Comparison of ENCODE assay signal across 25 mouse cellular contexts in genomic region chr8:118569366-118569765, GRCm38 (mm10).
DNase-seq lines count a peak whose midpoint lies in the region; ATAC-seq and TF ChIP-seq lines count a peak whose summit lies in the region.
"Had no signal": no experiment of that assay in that cellular context is flagged by ENCODE, and none has a peak within 500 bp of the region (broad histone marks: within the 10 kb centered on the region; RNA-seq: fewer than 3 reads in every experiment).

No protein-coding gene starts in this region.

- TF ChIP-seq CTCF in forebrain, postnatal 0 days (IDR thresholded peaks at IDR 0.05; ENCODE audit: low read depth) = no peak

- H3K27ac ChIP-seq in forebrain, postnatal 0 days (ENCODE audit: low read depth, low read length) = no peak overlapping the region
- H3K27ac ChIP-seq in forebrain, embryonic 12.5 days = no peak overlapping the region
- H3K27ac ChIP-seq: embryonic facial prominence, embryonic 10.5 days; embryonic facial prominence, embryonic 13.5 days; forebrain, embryonic 10.5 days; gastrocnemius, adult 2 months; hindbrain, embryonic 12.5 days; hindbrain, embryonic 15.5 days had no signal

- H3K4me1 ChIP-seq in forebrain, postnatal 0 days (ENCODE audit: insufficient read depth) = no peaks in the 10 kb centered on the region
- no peaks in the 10 kb centered on the region for H3K4me1 ChIP-seq in forebrain, embryonic 12.5 days
- H3K4me1 ChIP-seq: embryonic facial prominence, embryonic 13.5 days; hindbrain, embryonic 15.5 days had no signal

- no peak for ATAC-seq in forebrain, postnatal 0 days
- no peak for ATAC-seq in forebrain, embryonic 12.5 days (ENCODE audit: low FRiP score)
- ATAC-seq: activated CD4-positive, CD25-positive, alpha-beta regulatory T cell, adult 4 months; forebrain, embryonic 14.5 days had no signal

- H3K9ac ChIP-seq in forebrain, postnatal 0 days = no peak overlapping the region
- H3K9ac ChIP-seq in forebrain, embryonic 12.5 days = no peak overlapping the region
- H3K9ac ChIP-seq: embryonic facial prominence, embryonic 13.5 days; hindbrain, embryonic 12.5 days; hindbrain, embryonic 15.5 days had no signal

- WGBS in forebrain, postnatal 0 days = 51% methylated on average over 8 of the region's 8 CpGs
- WGBS in forebrain, embryonic 12.5 days = 58% methylated on average over 8 of the region's 8 CpGs

- no peak overlapping the region for H3K4me2 ChIP-seq in forebrain, postnatal 0 days (ENCODE audit: low read depth)
- no peak overlapping the region for H3K4me2 ChIP-seq in forebrain, embryonic 12.5 days
- H3K4me2 ChIP-seq: embryonic facial prominence, embryonic 13.5 days; heart, embryonic 11.5 days; hindbrain, embryonic 12.5 days; hindbrain, embryonic 15.5 days had no signal

- H3K27me3 ChIP-seq in forebrain, postnatal 0 days (ENCODE audit: insufficient read depth, low read length) = no peaks in the 10 kb centered on the region
- H3K27me3 ChIP-seq in forebrain, embryonic 12.5 days = no peaks in the 10 kb centered on the region
- H3K27me3 ChIP-seq: embryonic facial prominence, embryonic 13.5 days; hindbrain, embryonic 12.5 days; hindbrain, embryonic 15.5 days had no signal

- H3K4me3 ChIP-seq in forebrain, postnatal 0 days (ENCODE audit: low read depth, low read length) = no peak overlapping the region
- H3K4me3 ChIP-seq in forebrain, embryonic 12.5 days (replicated peaks) = no peak overlapping the region
- H3K4me3 ChIP-seq: embryonic facial prominence, embryonic 10.5 days; embryonic facial prominence, embryonic 13.5 days; erythroblast, embryonic 14.5 days; forebrain, embryonic 10.5 days; gastrocnemius, adult 2 months; hindbrain, embryonic 12.5 days; hindbrain, embryonic 15.5 days had no signal

- peak; percentile 18 for DNase-seq in forebrain, postnatal 0 days
- DNase-seq in left cerebral cortex, postnatal 25 days (ENCODE audit: low spot score in 2 of 2) = peak; percentile 24 to 42
- DNase-seq in left cerebral cortex, postnatal 4 days = no peak
- peak; percentile 12 for DNase-seq in right cerebral cortex, postnatal 14 days
- DNase-seq in urinary bladder, postnatal 36 days (ENCODE audit: low spot score in 2 of 2) = no peak
- DNase-seq: adrenal gland, adult 8-10 months; adrenal gland, postnatal 25 days; cerebellum, adult 11-12 months; cerebellum, adult 8-10 months; cerebellum, postnatal 10 days; cerebellum, postnatal 36 days; embryo, embryonic 11 days; gastrocnemius, adult 2 months; gastrocnemius, postnatal 14 days; heart, adult 11 months had no signal

- intact Hi-C loops in left cerebral cortex, postnatal 25 days (cut with DNase I) = no loop called here
- intact Hi-C loops in left cerebral cortex, postnatal 4 days (cut with DNase I) = no loop called here

- H3K9me3 ChIP-seq in forebrain, postnatal 0 days (ENCODE audit: low read length) = no peaks in the 10 kb centered on the region
- no peaks in the 10 kb centered on the region for H3K9me3 ChIP-seq in forebrain, embryonic 12.5 days
- H3K9me3 ChIP-seq: embryonic facial prominence, embryonic 10.5 days; embryonic facial prominence, embryonic 13.5 days; forebrain, embryonic 10.5 days; hindbrain, embryonic 12.5 days; hindbrain, embryonic 15.5 days had no signal

- H3K36me3 ChIP-seq in forebrain, postnatal 0 days (ENCODE audit: insufficient read depth) = no peaks in the 10 kb centered on the region
- H3K36me3 ChIP-seq in forebrain, embryonic 12.5 days (replicated peaks) = no peaks in the 10 kb centered on the region
- H3K36me3 ChIP-seq: embryonic facial prominence, embryonic 10.5 days; embryonic facial prominence, embryonic 13.5 days; forebrain, embryonic 10.5 days; hindbrain, embryonic 12.5 days; hindbrain, embryonic 15.5 days had no signal

Comparison
In these comparisons a context has a peak if more than half of its experiments do, and no peak if none do; other contexts are left out.
1. DNase-seq: peak in forebrain, postnatal 0 days (single experiment), left cerebral cortex, postnatal 25 days (2 of 2) and right cerebral cortex, postnatal 14 days (single experiment); none in left cerebral cortex, postnatal 4 days (single experiment) and urinary bladder, postnatal 36 days (0 of 2).